Mouse (Mus musculus): ENCODE results near the gene Glcci1. TPM values are rescaled to one million over a fixed set of nuclear protein-coding genes. Genes with fewer than 3 reads are reported as not detected.

Glcci1 gene
- total and polyA plus RNA-seq, 3 experiments, result 1.8 to 31.1 (median 7.9) TPM

DNA sequence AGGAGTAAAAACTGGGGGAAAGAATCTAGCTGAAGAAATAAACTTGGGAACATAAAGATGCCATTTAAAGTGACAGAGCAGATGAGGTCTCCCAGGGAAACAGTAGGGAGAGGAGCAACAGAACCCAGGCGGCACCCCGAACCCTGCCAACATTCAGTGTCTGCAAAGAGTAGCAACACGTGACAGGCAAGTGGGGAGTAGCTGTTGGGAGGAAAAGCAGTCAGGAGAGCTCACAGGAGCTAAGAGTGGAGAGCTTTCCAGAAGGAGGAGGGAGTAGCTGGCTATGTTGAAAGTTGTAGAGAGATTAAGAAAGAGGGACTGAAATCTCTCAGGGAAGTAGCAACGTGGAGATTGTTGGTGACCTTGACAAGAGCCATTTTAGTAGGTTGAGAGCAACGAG lies 35.9 kb upstream of the Glcci1 start:
- Histone ChIP-seq H3K36me3 (ENCODE audit: control insufficient read depth in 1 of 2, insufficient read depth in 2 of 2, low read length in 2 of 2) (peaks cover 0 to 2% of the 10 kb centered on the region in 2 experiments; a peak in 2 of 4 replicates), H3K9ac (ENCODE audit: control insufficient read depth, low read depth, low read length, poor library complexity, severe bottlenecking) (no peak overlapping the region), H3K27ac (ENCODE audit: control insufficient read depth, low read depth, low read length) (no peak overlapping the region), H3K4me1 (ENCODE audit: control insufficient read depth in 1 of 2, insufficient read depth in 2 of 2, low read length in 2 of 2) (peaks cover 5 to 10% of the 10 kb centered on the region in 2 experiments; a peak in 3 of 4 replicates), H3K79me2 (ENCODE audit: control insufficient read depth, insufficient read depth, low read length, poor library complexity) (no peaks in the 10 kb centered on the region), H3K9me3 (replicated peaks; ENCODE audit: insufficient read depth, low read length) (no peaks in the 10 kb centered on the region), H3K27me3 (ENCODE audit: control insufficient read depth in 1 of 2, insufficient read depth in 2 of 2, low read length in 2 of 2) (no peaks in the 10 kb centered on the region), H3K4me3 (ENCODE audit: control insufficient read depth in 1 of 2, insufficient read depth in 1 of 2, low read depth in 2 of 2, low read length in 2 of 2) (no peak overlapping the region)
- no peak for DNase-seq (ENCODE audit: low read depth, low spot score)
- TF ChIP-seq TCF12 (IDR thresholded peaks at IDR 0.05; ENCODE audit: low read depth, low read length), result no peak
- TF ChIP-seq RCOR1 (IDR thresholded peaks at IDR 0.05; ENCODE audit: low read depth, low read length), result no peak
- TF ChIP-seq ELF1 (IDR thresholded peaks at IDR 0.05; ENCODE audit: low read depth, low read length), result no peak
- TF ChIP-seq MAX (IDR thresholded peaks at IDR 0.05; ENCODE audit: low read length), result no peak
- TF ChIP-seq MXI1 (IDR thresholded peaks at IDR 0.05; ENCODE audit: low read depth, low read length), result no peak
- no peak for TF ChIP-seq SMC3 (IDR thresholded peaks at IDR 0.05; ENCODE audit: low read depth, low read length)
- TF ChIP-seq GABPA (IDR thresholded peaks at IDR 0.05; ENCODE audit: low read depth, low read length), result no peak

DNA sequence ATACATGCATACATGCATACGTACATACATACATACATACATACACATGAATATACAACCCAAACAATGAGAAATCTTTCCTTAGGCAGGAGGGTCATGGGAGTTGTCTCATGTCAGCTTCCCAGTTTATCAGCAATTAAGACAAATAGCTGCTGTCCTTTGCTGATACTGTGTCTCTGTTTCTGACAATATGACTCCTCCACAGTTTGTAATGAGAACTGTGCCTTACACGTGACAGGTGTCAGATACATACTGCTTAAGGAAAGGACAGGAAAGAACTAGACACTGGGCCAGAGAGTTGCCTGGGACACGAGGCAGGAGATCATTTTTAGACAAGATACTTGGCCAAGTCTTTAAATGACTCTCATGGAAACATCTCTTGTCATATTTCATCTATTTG lies 35.1 kb upstream of the Glcci1 start:
- H3K79me2 ChIP-seq (ENCODE audit: control insufficient read depth, insufficient read depth, low read length, poor library complexity), result no peaks in the 10 kb centered on the region
- no peaks in the 10 kb centered on the region for H3K27me3 ChIP-seq (ENCODE audit: control insufficient read depth in 1 of 2, insufficient read depth in 2 of 2, low read length in 2 of 2)
- no peak overlapping the region for H3K4me3 ChIP-seq (ENCODE audit: control insufficient read depth in 1 of 2, insufficient read depth in 1 of 2, low read depth in 2 of 2, low read length in 2 of 2)
- peaks cover 0 to 2% of the 10 kb centered on the region in 2 experiments; a peak in 2 of 4 replicates for H3K36me3 ChIP-seq (ENCODE audit: control insufficient read depth in 1 of 2, insufficient read depth in 2 of 2, low read length in 2 of 2)
- no peaks in the 10 kb centered on the region for H3K9me3 ChIP-seq (replicated peaks; ENCODE audit: insufficient read depth, low read length)
- peaks cover 5 to 10% of the 10 kb centered on the region in 2 experiments; a peak in 3 of 4 replicates for H3K4me1 ChIP-seq (ENCODE audit: control insufficient read depth in 1 of 2, insufficient read depth in 2 of 2, low read length in 2 of 2)
- no peak overlapping the region for H3K9ac ChIP-seq (ENCODE audit: control insufficient read depth, low read depth, low read length, poor library complexity, severe bottlenecking)
- H3K27ac ChIP-seq (ENCODE audit: control insufficient read depth, low read depth, low read length), result no peak overlapping the region
- DNase-seq (ENCODE audit: low read depth, low spot score), result no peak
- peak; percentile 21; the same call in 1 of the 2 replicates for TF ChIP-seq MXI1 (IDR thresholded peaks at IDR 0.05; ENCODE audit: low read depth, low read length)
- no peak for TF ChIP-seq JUND (IDR thresholded peaks at IDR 0.05; ENCODE audit: low read depth, low read length)
- TF ChIP-seq EP300 (IDR thresholded peaks at IDR 0.05; ENCODE audit: low read depth in 1 of 2, low read length in 2 of 2), result 0 out of 4 replicates have a peak, but pooled peaks of 1 of the 2 experiments have one; percentile 20
- peak; percentile 15; the same call in 1 of the 2 replicates for TF ChIP-seq BHLHE40 (IDR thresholded peaks at IDR 0.05; ENCODE audit: borderline replicate concordance, low read depth, low read length)

DNA sequence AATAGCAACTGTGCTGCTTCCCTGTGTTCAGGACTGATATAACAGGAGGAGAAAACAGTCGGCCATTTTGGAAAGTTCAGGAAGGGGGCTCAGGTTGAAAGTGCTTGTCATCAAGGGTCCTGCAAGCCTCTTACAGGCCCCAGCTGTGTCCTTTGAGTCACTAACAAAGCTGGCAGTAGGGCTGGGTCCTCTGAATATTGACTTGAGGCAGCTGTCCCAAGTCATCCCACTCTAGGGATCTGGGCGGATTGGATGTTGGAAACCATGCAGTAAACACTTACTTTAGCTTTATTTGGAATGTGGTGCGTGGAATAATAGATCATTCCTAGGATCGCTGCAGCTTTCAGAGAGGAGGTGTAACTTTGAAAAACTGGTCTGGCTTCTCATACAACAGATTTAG lies 34.6 kb upstream of the Glcci1 start:
- no peak overlapping the region for H3K27ac ChIP-seq (ENCODE audit: control insufficient read depth, low read depth, low read length)
- peaks cover 5 to 10% of the 10 kb centered on the region in 2 experiments; a peak in 3 of 4 replicates for H3K4me1 ChIP-seq (ENCODE audit: control insufficient read depth in 1 of 2, insufficient read depth in 2 of 2, low read length in 2 of 2)
- no peak overlapping the region for H3K4me3 ChIP-seq (ENCODE audit: control insufficient read depth in 1 of 2, insufficient read depth in 1 of 2, low read depth in 2 of 2, low read length in 2 of 2)
- no peaks in the 10 kb centered on the region for H3K79me2 ChIP-seq (ENCODE audit: control insufficient read depth, insufficient read depth, low read length, poor library complexity)
- TF ChIP-seq CHD1 (IDR thresholded peaks at IDR 0.05; ENCODE audit: low read depth, low read length) (no peak), CTCF (IDR thresholded peaks at IDR 0.05 in 2 of 3, conservative IDR thresholded peaks at IDR 0.05 in 1 of 3; ENCODE audit: control insufficient read depth in 1 of 3, insufficient read depth in 1 of 3, low read depth in 2 of 3, low read length in 3 of 3, poor library complexity in 1 of 3, severe bottlenecking in 1 of 3) (no peak)
- H3K9ac ChIP-seq (ENCODE audit: control insufficient read depth, low read depth, low read length, poor library complexity, severe bottlenecking), result no peak overlapping the region
- no peaks in the 10 kb centered on the region for H3K27me3 ChIP-seq (ENCODE audit: control insufficient read depth in 1 of 2, insufficient read depth in 2 of 2, low read length in 2 of 2)
- H3K36me3 ChIP-seq (ENCODE audit: control insufficient read depth in 1 of 2, insufficient read depth in 2 of 2, low read length in 2 of 2), result peaks cover 0 to 2% of the 10 kb centered on the region in 2 experiments; a peak in 2 of 4 replicates
- no peak for DNase-seq (ENCODE audit: low read depth, low spot score)
- H3K9me3 ChIP-seq (replicated peaks; ENCODE audit: insufficient read depth, low read length), result no peaks in the 10 kb centered on the region

Data from MEL (cell line).